Mouse (Mus musculus) stomach, embryonic 16.5 days (tissue): ENCODE results near the gene Rad17. TPM values are rescaled to one million over a fixed set of nuclear protein-coding genes. Genes with fewer than 3 reads are reported as not detected.

Experiments
- ATAC-seq: fragments of 200-750 bp; cut with Nextera tagmentation; 2 replicates; pipeline ENCODE4 v1.8.0; 2017; ENCODE audit warnings: moderate number of reproducible peaks, moderate TSS enrichment; ENCODE audit not compliant: insufficient read depth, low FRiP score
- H3K27ac ChIP-seq: fragments of 300-500 bp; sonication (generic); 2 replicates; pipeline ENCODE4 v1.5.1; 2014; ENCODE audit warnings: low read length
- H3K27me3 ChIP-seq: fragments of 300-500 bp; sonication (generic); 2 replicates; pipeline ENCODE4 v1.6.1; 2014; ENCODE audit warnings: low read length, control low read depth, mixed read lengths; ENCODE audit not compliant: control insufficient read depth, insufficient read depth
- H3K36me3 ChIP-seq: fragments of 300-500 bp; sonication (generic); 2 replicates; pipeline ENCODE4 v1.6.1; 2014; ENCODE audit warnings: low read length; ENCODE audit not compliant: control insufficient read depth, insufficient read depth
- H3K4me1 ChIP-seq: fragments of 300-500 bp; sonication (generic); 2 replicates; pipeline ENCODE4 v1.6.1; 2014; ENCODE audit warnings: low read length, control low read depth, mixed read lengths; ENCODE audit not compliant: control insufficient read depth, insufficient read depth
- H3K4me2 ChIP-seq: fragments of 300-500 bp; sonication (generic); 2 replicates; pipeline ENCODE4 v1.6.1; 2014; ENCODE audit warnings: low read depth, low read length, mixed read lengths
- H3K4me3 ChIP-seq: fragments of 300-500 bp; sonication (generic); replicated peaks from 2 replicates; pipeline ENCODE4 v1.5.1; 2014; ENCODE audit warnings: mild to moderate bottlenecking, low read length
- H3K9ac ChIP-seq: fragments of 300-500 bp; sonication (generic); 2 replicates; pipeline ENCODE4 v1.6.1; 2014; ENCODE audit warnings: low read length
- H3K9me3 ChIP-seq: fragments of 300-500 bp; sonication (generic); replicated peaks from 2 replicates; pipeline ENCODE4 v1.6.1; 2016; ENCODE audit warnings: low read length, control low read depth; ENCODE audit not compliant: control insufficient read depth
- WGBS: fragments of 180-500 bp; shearing (Covaris S2); extraction: QIAGEN DNeasy Blood & Tissue Kit; methylation state at CpG from one replicate; pipeline ENCODE4 v1.1.7; 2014; 5-methylcytosine and 5-hydroxymethylcytosine counted together
- polyA plus RNA-seq: library from polyadenylated mRNA; unstranded; fragments of >200 nt; fragmentation: Nextera tagmentation; extraction: Ambion mirVana; gene quantifications from 2 replicates; pipeline ENCODE4 v1.2.1, GENCODE M21; 2015

Rad17 gene
- polyA plus RNA-seq: 19.0 and 21.2 TPM in 2 replicates

- WGBS: under 1% methylated on average over 73 of the region's 73 CpGs
- ATAC-seq: peak; percentile 98
- H3K4me1 ChIP-seq: peaks cover 7% of the 10 kb centered on the region
- peak within 1 kb of the TSS; percentile 81 for H3K4me2 ChIP-seq
- H3K4me3 ChIP-seq: peak within 1 kb of the TSS; percentile 87
- H3K36me3 ChIP-seq: no peaks in the 10 kb centered on the region
- H3K27ac ChIP-seq: peak within 1 kb of the TSS; percentile 95
- H3K27me3 ChIP-seq: no peaks in the 10 kb centered on the region
- H3K9ac ChIP-seq: peak within 1 kb of the TSS; percentile 92
- no peaks in the 10 kb centered on the region for H3K9me3 ChIP-seq
These were observed at the start of gene Rad17, which contains the start of gene Ak6 for GRCm38 (mm10) chr13:100650550-100651438. Gene Rad17 (minus strand): TSS chr13:100651051. Gene Ak6 (plus strand): TSS chr13:100650979.

GRCm38 (mm10) chr13:100698866-100699265, 48.0 kb upstream of the Rad17 start:
- Histone ChIP-seq H3K27me3 (no peaks in the 10 kb centered on the region), H3K4me2 (no peak overlapping the region), H3K4me1 (no peaks in the 10 kb centered on the region), H3K9me3 (no peaks in the 10 kb centered on the region), H3K27ac (no peak overlapping the region), H3K36me3 (peaks cover 33% of the 10 kb centered on the region), H3K4me3 (no peak overlapping the region), H3K9ac (no peak overlapping the region)
- ATAC-seq: no peak
- 94% methylated on average over 10 of the region's 10 CpGs for WGBS

GRCm38 (mm10) chr13:100697541-100697940, 46.7 kb upstream of the Rad17 start:
- H3K36me3 ChIP-seq: peaks cover 22% of the 10 kb centered on the region; the same call in 1 of the 2 replicates
- no peak for ATAC-seq
- H3K4me1 ChIP-seq: no peaks in the 10 kb centered on the region
- no peaks in the 10 kb centered on the region for H3K9me3 ChIP-seq
- no peaks in the 10 kb centered on the region for H3K27me3 ChIP-seq
- 92% methylated on average over 3 of the region's 3 CpGs for WGBS
- H3K4me2 ChIP-seq: no peak overlapping the region
- H3K4me3 ChIP-seq: no peak overlapping the region
- no peak overlapping the region for H3K9ac ChIP-seq
- no peak overlapping the region for H3K27ac ChIP-seq

GRCm38 (mm10) chr13:100687513-100687912, 36.7 kb upstream of the Rad17 start:
- WGBS: 67% methylated on average over 7 of the region's 7 CpGs
- no peak overlapping the region for H3K9ac ChIP-seq
- no peak overlapping the region for H3K4me3 ChIP-seq
- no peaks in the 10 kb centered on the region for H3K4me1 ChIP-seq
- no peaks in the 10 kb centered on the region for H3K9me3 ChIP-seq
- no peaks in the 10 kb centered on the region for H3K36me3 ChIP-seq
- no peak overlapping the region for H3K27ac ChIP-seq
- no peak for ATAC-seq
- no peak overlapping the region for H3K4me2 ChIP-seq
- no peaks in the 10 kb centered on the region for H3K27me3 ChIP-seq

DNA sequence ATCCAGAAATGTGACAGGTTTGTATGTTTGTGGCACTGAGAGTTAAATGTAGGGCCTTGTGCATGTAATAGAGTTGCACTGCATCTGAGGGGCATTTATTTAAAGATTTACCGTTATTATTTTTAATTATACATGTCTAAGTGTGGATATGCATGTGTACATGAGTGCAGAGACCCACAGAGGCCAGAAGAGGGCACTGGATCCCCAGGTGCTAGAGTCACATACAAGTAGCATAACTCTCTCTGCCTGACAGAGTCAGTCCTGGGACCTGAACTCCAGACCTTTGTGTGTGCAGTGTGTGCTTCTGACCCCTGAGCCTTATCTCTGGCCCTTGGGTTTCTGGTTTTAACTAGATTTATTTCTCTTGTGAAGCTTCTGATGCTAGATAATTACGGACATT, 33.5 kb upstream of the Rad17 start:
- 76% methylated on average over 2 of the region's 2 CpGs for WGBS
- no peaks in the 10 kb centered on the region for H3K27me3 ChIP-seq

DNA sequence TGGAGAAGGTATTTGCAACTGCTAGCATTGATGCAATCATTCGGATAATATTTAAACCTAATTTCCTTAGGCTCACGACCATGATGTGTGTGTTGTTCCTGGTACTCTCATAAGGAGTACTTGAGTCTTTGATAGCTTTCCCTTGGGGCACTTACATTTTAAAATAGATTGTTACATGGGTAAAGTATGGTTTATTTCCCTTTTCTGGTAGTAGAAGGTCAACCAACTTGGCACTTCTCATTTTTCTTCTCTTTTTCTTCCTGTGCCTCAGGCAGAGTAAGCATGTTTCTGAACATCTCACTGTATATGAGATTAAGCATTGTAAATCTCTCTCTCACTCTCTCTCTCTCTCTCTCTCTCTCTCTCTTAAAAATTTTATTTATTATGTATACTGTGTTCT, 32.0 kb upstream of the Rad17 start:
- Histone ChIP-seq H3K27me3 (no peaks in the 10 kb centered on the region), H3K4me1 (no peaks in the 10 kb centered on the region), H3K9me3 (no peaks in the 10 kb centered on the region), H3K9ac (no peak overlapping the region), H3K27ac (no peak overlapping the region), H3K4me2 (no peak overlapping the region), H3K4me3 (no peak overlapping the region), H3K36me3 (no peaks in the 10 kb centered on the region)
- 75% methylated on average over 2 of the region's 2 CpGs for WGBS
- ATAC-seq: no peak

More for the DNA sequence above, 33.5 kb upstream of the Rad17 start:
- ATAC-seq: no peak
- H3K9me3 ChIP-seq: no peaks in the 10 kb centered on the region
- no peak overlapping the region for H3K4me3 ChIP-seq
- no peak overlapping the region for H3K4me2 ChIP-seq
- no peak overlapping the region for H3K9ac ChIP-seq
- no peak overlapping the region for H3K27ac ChIP-seq
- no peaks in the 10 kb centered on the region for H3K36me3 ChIP-seq
- no peaks in the 10 kb centered on the region for H3K4me1 ChIP-seq

DNA sequence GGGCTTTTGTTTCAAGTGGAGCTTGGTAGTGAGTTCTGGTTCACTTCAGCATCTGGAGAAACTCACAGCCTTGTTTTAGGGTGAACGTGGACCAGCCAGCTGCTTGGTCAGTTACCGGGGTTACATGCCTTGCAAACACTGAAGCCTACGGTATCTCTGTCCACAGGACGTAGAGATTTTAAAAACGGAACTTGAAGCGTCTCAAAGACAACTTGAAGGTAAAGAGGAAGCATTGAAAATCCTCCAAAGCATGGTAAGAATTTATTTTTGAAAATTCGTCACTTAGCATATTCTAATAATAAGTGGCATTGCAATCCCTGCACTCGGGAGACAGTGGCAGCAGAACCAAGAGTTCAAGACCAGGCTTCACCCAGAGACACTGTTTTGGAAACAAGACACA, 30.8 kb upstream of the Rad17 start:
- Histone ChIP-seq H3K4me3 (no peak overlapping the region), H3K36me3 (no peaks in the 10 kb centered on the region), H3K9ac (no peak overlapping the region), H3K27me3 (no peaks in the 10 kb centered on the region), H3K4me2 (no peak overlapping the region), H3K9me3 (no peaks in the 10 kb centered on the region), H3K27ac (no peak overlapping the region), H3K4me1 (no peaks in the 10 kb centered on the region)
- no peak for ATAC-seq
- 87% methylated on average over 8 of the region's 8 CpGs for WGBS

GRCm38 (mm10) chr13:100675936-100676635, 25.2 kb upstream of the Rad17 start:
- ATAC-seq: no peak
- Histone ChIP-seq H3K9ac (no peak overlapping the region), H3K4me2 (no peak overlapping the region), H3K4me3 (no peak overlapping the region), H3K9me3 (no peaks in the 10 kb centered on the region), H3K27ac (no peak overlapping the region), H3K4me1 (no peaks in the 10 kb centered on the region), H3K27me3 (no peaks in the 10 kb centered on the region), H3K36me3 (no peaks in the 10 kb centered on the region)
- WGBS: 85% methylated on average over 15 of the region's 15 CpGs

GRCm38 (mm10) chr13:100670181-100670741, 19.4 kb upstream of the Rad17 start:
- ATAC-seq: no peak
- 30% methylated on average over 9 of the region's 9 CpGs for WGBS
- Histone ChIP-seq H3K27me3 (no peaks in the 10 kb centered on the region), H3K9ac (peak overlapping the region; percentile 86), H3K27ac (peak overlapping the region; percentile 80), H3K36me3 (peaks cover 5% of the 10 kb centered on the region; the same call in 1 of the 2 replicates), H3K4me2 (peak overlapping the region; percentile 77), H3K4me3 (peak overlapping the region; percentile 61), H3K4me1 (no peaks in the 10 kb centered on the region), H3K9me3 (no peaks in the 10 kb centered on the region)
